8 mouse cellular contexts compared by ENCODE assay signal in the genomic region with DNA sequence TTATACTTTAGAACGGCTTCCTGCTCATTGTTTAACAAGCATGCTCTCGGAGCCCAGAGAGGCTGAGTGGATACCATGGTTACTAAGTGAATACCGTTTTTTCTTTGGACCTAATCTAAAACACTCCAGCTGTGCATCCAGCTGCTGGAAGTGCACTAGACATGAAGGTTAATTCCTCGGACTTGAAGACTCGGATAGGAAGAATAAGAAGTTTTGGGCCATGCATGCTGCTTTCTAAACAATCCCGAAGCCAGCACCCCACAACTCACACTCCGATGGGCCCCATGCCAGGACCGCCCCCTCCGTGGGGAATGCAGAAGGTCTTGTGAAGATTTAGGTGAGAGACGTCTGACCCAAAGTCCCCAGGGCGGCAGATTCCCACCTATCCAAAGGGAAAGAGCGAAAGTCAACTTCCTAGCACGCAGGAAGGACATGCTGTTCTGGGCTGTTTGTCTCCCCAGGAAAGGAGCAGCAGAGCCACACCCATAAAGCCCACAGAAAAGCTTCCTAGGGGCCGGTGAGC.
DNase-seq lines count a peak whose midpoint lies in the region; ATAC-seq lines count a peak whose summit lies in the region.

No protein-coding gene starts in this region.

- no peaks in the 10 kb centered on the region for H3K36me3 ChIP-seq in limb, embryonic 12.5 days

- peaks cover 43% of the 10 kb centered on the region for H3K4me1 ChIP-seq in limb, embryonic 12.5 days (replicated peaks)

- intact Hi-C loops in gastrocnemius, postnatal 14 days (cut with DNase I; ENCODE audit: low total_unique reads): no loop called here

- DNase-seq in gastrocnemius, postnatal 10 days: peak; percentile 16
- DNase-seq in gastrocnemius, postnatal 14 days: no peak
- DNase-seq in urinary bladder, postnatal 14 days (ENCODE audit: low spot score): peak; percentile 16
- DNase-seq in urinary bladder, postnatal 25 days (ENCODE audit: low spot score): no peak
- DNase-seq in thymus, adult 18-20 months: no peak
- no peak for DNase-seq in cerebellum, adult 11 months
- DNase-seq in frontal cortex, adult 2 months (ENCODE audit: extremely low spot score in 1 of 2, low spot score in 1 of 2): no peak

- H3K4me2 ChIP-seq in limb, embryonic 12.5 days: peak overlapping the region; percentile 34

- no peak for ATAC-seq in limb, embryonic 12.5 days (ENCODE audit: insufficient number of reproducible peaks, insufficient read depth, low FRiP score, low TSS enrichment, low read depth)

- no peak overlapping the region for H3K4me3 ChIP-seq in limb, embryonic 12.5 days (replicated peaks)

- H3K27ac ChIP-seq in limb, embryonic 12.5 days: no peak overlapping the region

- WGBS in limb, embryonic 12.5 days: 40% methylated on average over 14 of the region's 14 CpGs

- H3K9me3 ChIP-seq in limb, embryonic 12.5 days: no peaks in the 10 kb centered on the region

- H3K9ac ChIP-seq in limb, embryonic 12.5 days (replicated peaks): no peak overlapping the region

- no peaks in the 10 kb centered on the region for H3K27me3 ChIP-seq in limb, embryonic 12.5 days

Comparison
In these comparisons a context has a peak if more than half of its experiments do, and no peak if none do; other contexts are left out.
1. DNase-seq: peak in gastrocnemius, postnatal 10 days (single experiment) and urinary bladder, postnatal 14 days (single experiment); none in gastrocnemius, postnatal 14 days (single experiment), urinary bladder, postnatal 25 days (single experiment), thymus, adult 18-20 months (0 of 2), cerebellum, adult 11 months (single experiment) and frontal cortex, adult 2 months (0 of 2).